Mouse (Mus musculus) heart, adult 2 months (tissue): ENCODE measurements around the gene Moap1. TPM values are rescaled to one million over a fixed set of nuclear protein-coding genes. Genes with fewer than 3 reads are reported as not detected.

ENCODE experiments used
- DNase-seq, 2 experiments: peaks; one replicate each; pipeline ENCODE4 v3.0.0; 2021
- H3K27ac ChIP-seq: fragments of 200-600 bp; 2 replicates; pipeline ENCODE4 v1.8.1; 2022
- H3K27me3 ChIP-seq: fragments of 200-500 bp; 2 replicates; pipeline ENCODE4 v1.6.1; 2012; ENCODE audit warnings: mild to moderate bottlenecking, low read length, inconsistent platforms, mixed read lengths; ENCODE audit not compliant: control insufficient read depth, insufficient read depth
- H3K36me3 ChIP-seq: fragments of 200-500 bp; 2 replicates; pipeline ENCODE4 v1.6.1; 2012; ENCODE audit warnings: low read length, inconsistent platforms; ENCODE audit not compliant: control insufficient read depth, insufficient read depth
- H3K4me1 ChIP-seq: fragments of 200-500 bp; 2 replicates; pipeline ENCODE4 v1.6.1; 2011; ENCODE audit warnings: low read length; ENCODE audit not compliant: control insufficient read depth, insufficient read depth
- H3K4me3 ChIP-seq: fragments of 200-600 bp; 2 replicates; pipeline ENCODE4 v1.8.1; 2022
- H3K79me2 ChIP-seq: fragments of 200-500 bp; replicated peaks from 2 replicates; pipeline ENCODE4 v1.6.1; 2012; ENCODE audit warnings: mild to moderate bottlenecking, inconsistent platforms, low read length, moderate library complexity, mixed read lengths; ENCODE audit not compliant: control insufficient read depth, insufficient read depth
- H3K9ac ChIP-seq: fragments of 200-500 bp; 2 replicates; pipeline ENCODE4 v1.6.1; 2012; ENCODE audit warnings: low read depth, mild to moderate bottlenecking, control low read depth, inconsistent platforms, low read length, mixed read lengths
- CTCF ChIP-seq: fragments of 200-600 bp; IDR thresholded peaks from 2 replicates; pipeline ENCODE4 v1.8.1; 2022; ENCODE audit warnings: antibody characterized with exemption, mild to moderate bottlenecking, moderate library complexity
- EP300 ChIP-seq: fragments of 200-500 bp; IDR thresholded peaks from 2 replicates; pipeline ENCODE4 v1.6.1; 2011; ENCODE audit warnings: low read depth, low read length, control low read depth; ENCODE audit not compliant: insufficient read depth
- POLR2A ChIP-seq: fragments of 200-500 bp; IDR thresholded peaks from 2 replicates; pipeline ENCODE4 v1.6.1; 2011; ENCODE audit warnings: mild to moderate bottlenecking, low read depth, low read length, control low read depth; ENCODE audit not compliant: insufficient read depth
- WGBS: fragments of 180-500 bp; shearing (Covaris S2); methylation state at CpG from one replicate; pipeline ENCODE4 v1.1.7; 2018; 5-methylcytosine and 5-hydroxymethylcytosine counted together
- intact Hi-C: fragments of 180-260 bp; cut with DNase I; formaldehyde crosslinking; loops from one replicate; pipeline ENCODE4 v1.15.1; 2025
- polyA plus RNA-seq: library from polyadenylated mRNA; depleted of rRNA; stranded (reverse); fragments of >200 nt; gene quantifications from 2 replicates; pipeline ENCODE4 v1.2.3, GENCODE M21; 2012; rRNA removed
- total RNA-seq, 2 experiments: library from RNA; stranded (reverse); gene quantifications; 2 replicates each; pipeline ENCODE4 v1.2.3; 2021

The Moap1 gene
- total and polyA plus RNA-seq, 3 experiments = 0.51 to 7.5 (median 7.0) TPM

DNA sequence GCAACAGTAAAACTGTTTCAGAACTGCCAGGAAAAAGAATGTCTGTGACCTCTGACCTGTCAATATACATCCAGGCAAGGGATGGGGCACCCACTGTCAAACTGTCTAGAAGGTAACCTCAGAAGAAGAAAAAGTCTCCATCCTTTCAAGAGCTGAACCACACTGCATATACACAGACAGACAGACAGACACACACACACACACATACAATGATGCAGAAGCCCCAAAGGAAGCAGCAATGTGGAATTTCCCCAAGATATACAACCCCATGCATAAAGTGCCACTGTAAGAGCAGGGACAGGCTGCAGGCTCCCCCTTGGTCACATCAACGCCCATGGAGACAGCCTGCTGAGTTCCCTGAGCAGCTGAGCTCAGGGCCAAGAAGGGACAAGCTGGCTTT, 44.3 kb downstream of the Moap1 start:
- 68% methylated on average over 1 of the region's 1 CpGs for WGBS
- no peaks in the 10 kb centered on the region for H3K79me2 ChIP-seq
- intact Hi-C loops = no loop called here
- no peak overlapping the region for H3K4me3 ChIP-seq
- H3K4me1 ChIP-seq = peaks cover 4% of the 10 kb centered on the region; the same call in 1 of the 2 replicates
- H3K36me3 ChIP-seq = no peaks in the 10 kb centered on the region
- H3K27ac ChIP-seq = no peak overlapping the region
- no peak overlapping the region for H3K9ac ChIP-seq
- no peak for DNase-seq
- TF ChIP-seq POLR2A (no peak), EP300 (no peak)
- H3K27me3 ChIP-seq = no peaks in the 10 kb centered on the region

DNA sequence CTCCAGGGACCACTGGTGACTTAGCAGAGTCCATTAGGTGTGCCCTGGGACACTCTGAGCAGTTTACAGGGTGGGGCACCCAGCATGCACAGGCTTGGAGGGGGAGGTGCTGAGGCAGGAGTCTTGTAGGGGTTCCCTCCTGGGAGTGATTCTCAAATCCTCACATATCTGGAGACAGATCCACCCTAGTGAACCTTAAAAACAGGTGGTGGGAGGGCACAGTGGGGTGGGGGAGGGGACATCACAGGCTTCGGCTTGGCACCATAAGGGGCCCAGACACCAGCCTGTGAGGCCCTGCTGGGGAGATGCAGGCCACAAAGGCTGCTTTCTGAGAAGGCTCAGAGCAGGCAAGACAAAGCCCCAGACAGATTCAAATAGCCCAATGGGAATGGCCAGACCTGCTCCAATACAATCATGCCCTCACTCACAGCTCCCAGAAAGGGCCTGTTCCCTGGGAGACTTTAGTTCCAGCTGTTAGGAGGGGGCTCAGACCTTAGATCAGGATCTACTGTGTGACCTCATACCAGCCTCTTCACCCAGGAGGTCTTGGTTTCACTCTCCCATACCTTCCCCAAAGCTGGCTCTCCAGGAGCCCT, 45.3 kb downstream of the Moap1 start:
- Histone ChIP-seq H3K9ac (no peak overlapping the region), H3K36me3 (no peaks in the 10 kb centered on the region), H3K79me2 (no peaks in the 10 kb centered on the region), H3K27ac (no peak overlapping the region), H3K27me3 (no peaks in the 10 kb centered on the region), H3K4me1 (peaks cover 1% of the 10 kb centered on the region; the same call in 1 of the 2 replicates), H3K4me3 (no peak overlapping the region)
- 72% methylated on average over 1 of the region's 1 CpGs for WGBS
- TF ChIP-seq POLR2A (no peak), CTCF (no peak), EP300 (no peak)
- DNase-seq = no peak
- intact Hi-C loops = no loop called here

DNA sequence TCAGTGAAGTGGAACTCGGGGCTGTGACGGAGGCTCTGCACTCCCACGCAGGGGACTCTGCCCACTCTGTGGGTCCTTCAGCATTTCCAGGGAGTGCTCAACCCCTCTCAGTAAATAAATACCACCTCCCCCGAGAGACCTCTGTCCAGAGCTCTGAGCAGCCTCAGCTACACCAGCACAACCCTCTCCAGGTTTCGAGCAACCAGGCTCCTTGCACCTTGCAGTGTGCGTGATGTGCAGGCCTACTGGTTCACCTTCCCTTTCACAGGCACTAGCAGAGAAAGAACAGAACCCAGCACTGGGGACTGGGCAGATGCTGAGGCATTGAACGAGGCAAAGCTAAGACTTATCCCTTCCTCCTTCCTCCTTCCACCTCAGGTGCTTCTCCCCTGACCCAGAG, 46.1 kb downstream of the Moap1 start:
- Histone ChIP-seq H3K9ac (no peak overlapping the region), H3K4me1 (no peaks in the 10 kb centered on the region; the same call in 1 of the 2 replicates)

DNA sequence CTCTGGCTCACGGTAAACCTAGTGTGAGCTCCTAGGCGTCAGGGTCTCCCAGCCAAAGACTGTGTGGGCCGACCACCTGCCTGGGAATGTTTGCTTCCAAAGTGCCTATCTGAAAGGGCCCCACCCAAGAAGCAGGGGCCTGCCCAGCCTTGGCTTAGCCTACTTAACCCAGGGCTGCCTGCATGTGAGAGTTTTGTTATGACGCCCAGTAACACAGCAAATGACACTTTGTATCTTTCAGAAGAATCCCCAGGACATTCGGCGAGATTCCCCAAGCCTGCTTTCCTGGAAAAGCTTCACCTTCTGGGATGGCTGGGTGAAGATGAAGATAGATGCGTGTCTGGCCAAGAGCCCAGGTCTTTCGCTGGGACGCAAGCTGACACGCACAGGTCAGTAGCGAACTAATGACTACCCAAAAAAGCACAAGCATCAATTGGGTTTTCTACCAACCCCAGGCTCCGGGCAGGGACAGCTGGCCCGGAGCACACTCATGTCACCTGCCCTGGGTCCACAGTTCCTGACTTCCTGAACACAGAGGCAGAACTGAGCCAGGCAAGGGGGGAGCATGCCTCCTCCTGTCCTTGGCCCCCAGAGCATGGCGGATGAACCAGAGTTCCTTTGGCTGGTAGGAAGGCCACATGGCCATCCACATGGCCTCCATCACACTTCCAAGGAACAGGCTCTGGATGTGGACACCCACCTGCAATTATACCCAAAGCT, 46.7 kb downstream of the Moap1 start:
- no peak overlapping the region for H3K9ac ChIP-seq
- H3K27ac ChIP-seq = no peak overlapping the region
- 80% methylated on average over 14 of the region's 14 CpGs for WGBS
- H3K36me3 ChIP-seq = no peaks in the 10 kb centered on the region
- DNase-seq = no peak
- no peaks in the 10 kb centered on the region for H3K79me2 ChIP-seq
- TF ChIP-seq POLR2A (no peak), EP300 (no peak), CTCF (no peak)
- no peaks in the 10 kb centered on the region for H3K27me3 ChIP-seq
- H3K4me1 ChIP-seq = no peaks in the 10 kb centered on the region; the same call in 1 of the 2 replicates
- intact Hi-C loops = no loop called here
- H3K4me3 ChIP-seq = no peak overlapping the region

More for the DNA sequence above, 46.1 kb downstream of the Moap1 start:
- Histone ChIP-seq H3K27ac (no peak overlapping the region), H3K36me3 (no peaks in the 10 kb centered on the region), H3K79me2 (no peaks in the 10 kb centered on the region), H3K4me3 (no peak overlapping the region), H3K27me3 (no peaks in the 10 kb centered on the region)
- WGBS = 82% methylated on average over 7 of the region's 7 CpGs
- intact Hi-C loops = no loop called here
- DNase-seq = no peak
- TF ChIP-seq CTCF (no peak), EP300 (no peak), POLR2A (no peak)

DNA sequence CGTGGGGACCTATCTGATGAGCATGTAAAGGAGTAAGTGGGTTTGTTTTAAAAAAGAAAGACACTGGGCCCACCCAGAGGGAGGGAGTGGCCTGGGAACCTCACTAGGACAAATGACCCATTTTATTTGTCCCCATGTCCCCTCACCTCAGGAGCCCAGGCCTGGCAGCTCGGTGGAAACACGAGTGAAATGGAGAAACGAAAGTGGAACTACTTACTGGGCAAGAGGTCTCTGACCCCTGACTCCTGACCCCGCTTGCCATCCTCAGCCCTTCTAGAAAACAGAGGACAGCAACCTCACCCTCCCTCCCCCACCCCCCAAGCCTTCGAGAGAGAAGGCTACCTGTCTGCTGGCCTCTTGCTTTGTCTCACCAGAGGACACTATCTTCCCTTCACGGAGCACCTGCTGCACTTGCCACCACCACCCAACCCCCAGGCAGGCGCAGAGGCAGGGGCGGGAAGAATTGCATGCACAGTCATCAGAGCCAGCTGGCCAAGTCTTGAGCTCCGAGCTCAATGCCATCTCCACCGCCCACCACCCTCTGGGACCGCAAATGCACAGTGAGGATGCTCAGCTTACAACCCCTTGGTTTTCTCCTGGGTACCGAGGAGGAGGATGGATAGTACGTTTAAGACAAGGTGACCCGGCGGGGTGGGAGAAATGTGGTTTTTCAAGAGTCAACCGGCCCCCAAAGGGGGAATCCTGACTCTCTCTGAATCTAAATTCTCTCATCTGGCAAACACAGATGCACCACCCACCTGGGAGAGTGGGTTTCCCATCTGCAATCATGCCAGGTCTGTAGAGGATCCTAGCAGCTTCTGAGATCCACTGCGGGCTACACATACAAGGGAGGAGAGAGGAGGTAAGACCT, 47.9 kb downstream of the Moap1 start:
- intact Hi-C loops = no loop called here
- Histone ChIP-seq H3K27me3 (no peaks in the 10 kb centered on the region), H3K27ac (no peak overlapping the region), H3K4me3 (no peak overlapping the region), H3K36me3 (no peaks in the 10 kb centered on the region), H3K9ac (no peak overlapping the region), H3K4me1 (no peaks in the 10 kb centered on the region; the same call in 1 of the 2 replicates), H3K79me2 (no peaks in the 10 kb centered on the region)
- 81% methylated on average over 18 of the region's 18 CpGs for WGBS
- no peak for TF ChIP-seq CTCF
- DNase-seq = no peak

Other genes starting within 250 kb of the Moap1 start
- gene Chga, start 188.7 kb downstream of the Moap1 start, total RNA-seq = not detected
- 0.06 and 0.12 TPM in 2 replicates for gene Chga, start 188.7 kb downstream of the Moap1 start, polyA plus RNA-seq
- gene Itpk1, start 38.7 kb downstream of the Moap1 start, total RNA-seq = 1 to 10 TPM; 7.9 to 9.5 TPM
- gene Itpk1, start 38.7 kb downstream of the Moap1 start, polyA plus RNA-seq = 11.6 and 11.9 TPM in 2 replicates
- 1 to 10 TPM; 4.5 to 4.6 TPM for gene Tmem251, start 101 bp upstream of the Moap1 start, total RNA-seq
- 1.8 and 4.0 TPM in 2 replicates for gene Tmem251, start 101 bp upstream of the Moap1 start, polyA plus RNA-seq
- gene Gm28051, start 14.1 kb upstream of the Moap1 start, total RNA-seq = not detected
- gene Gm28051, start 14.1 kb upstream of the Moap1 start, polyA plus RNA-seq = not detected in 2 replicates
- gene Gon7, start 14.1 kb upstream of the Moap1 start, total RNA-seq = 10 to 100 TPM in 1 of 2 experiments, 1 to 10 TPM in 1; 9.8 to 10.4 TPM
- gene Gon7, start 14.1 kb upstream of the Moap1 start, polyA plus RNA-seq = 5.9 and 7.0 TPM in 2 replicates
- 10 to 100 TPM; 22.8 to 24.6 TPM for gene Ubr7, start 14.3 kb upstream of the Moap1 start, total RNA-seq
- 12.3 and 22.8 TPM in 2 replicates for gene Ubr7, start 14.3 kb upstream of the Moap1 start, polyA plus RNA-seq
- gene Gm20604, start 15.0 kb upstream of the Moap1 start, total RNA-seq = 1 to 10 TPM; 3.8 to 4.2 TPM
- gene Gm20604, start 15.0 kb upstream of the Moap1 start, polyA plus RNA-seq = 2.9 and 4.9 TPM in 2 replicates
- 10 to 100 TPM; 24.0 to 25.7 TPM for gene Btbd7, start 134.8 kb upstream of the Moap1 start, total RNA-seq
- 8.6 and 17.1 TPM in 2 replicates for gene Btbd7, start 134.8 kb upstream of the Moap1 start, polyA plus RNA-seq
- not detected for gene Cox8c, start 155.7 kb upstream of the Moap1 start, total RNA-seq
- not detected in 2 replicates for gene Cox8c, start 155.7 kb upstream of the Moap1 start, polyA plus RNA-seq
- gene Unc79, start 205.2 kb upstream of the Moap1 start, total RNA-seq = under 1 TPM; 0.05 TPM
- gene Unc79, start 205.2 kb upstream of the Moap1 start, polyA plus RNA-seq = 0.06 and 0.20 TPM in 2 replicates